Mouse (Mus musculus) embryonic facial prominence, embryonic 13.5 days (tissue): ENCODE data around the gene Fkbpl. TPM values are rescaled to one million over a fixed set of nuclear protein-coding genes. Genes with fewer than 3 reads are reported as not detected.

ENCODE experiments used
- ATAC-seq: fragments of 200-750 bp; cut with Nextera tagmentation; 2 replicates; pipeline ENCODE4 v1.8.0; 2017; ENCODE audit warnings: low read depth; ENCODE audit not compliant: insufficient number of reproducible peaks, insufficient read depth, low FRiP score, low TSS enrichment
- H3K27ac ChIP-seq: fragments of 300-500 bp; sonication (generic); 2 replicates; pipeline ENCODE4 v1.5.1; 2015; ENCODE audit warnings: moderate library complexity, mild to moderate bottlenecking, inconsistent platforms
- H3K27me3 ChIP-seq: fragments of 300-500 bp; sonication (generic); 2 replicates; pipeline ENCODE4 v1.6.1; 2015; ENCODE audit warnings: mild to moderate bottlenecking, inconsistent platforms
- H3K36me3 ChIP-seq: fragments of 300-500 bp; sonication (generic); 2 replicates; pipeline ENCODE4 v1.6.1; 2015; ENCODE audit warnings: mild to moderate bottlenecking, inconsistent platforms
- H3K4me1 ChIP-seq: fragments of 300-500 bp; sonication (generic); 2 replicates; pipeline ENCODE4 v1.6.1; 2015; ENCODE audit warnings: inconsistent platforms
- H3K4me2 ChIP-seq: fragments of 300-500 bp; sonication (generic); 2 replicates; pipeline ENCODE4 v1.6.1; 2015; ENCODE audit warnings: moderate library complexity, mild to moderate bottlenecking, inconsistent platforms
- H3K4me3 ChIP-seq: fragments of 300-500 bp; sonication (generic); 2 replicates; pipeline ENCODE4 v1.5.1; 2015; ENCODE audit warnings: mild to moderate bottlenecking, inconsistent platforms
- H3K9ac ChIP-seq: fragments of 300-500 bp; sonication (generic); 2 replicates; pipeline ENCODE4 v1.6.1; 2015; ENCODE audit warnings: mild to moderate bottlenecking, inconsistent platforms
- H3K9me3 ChIP-seq: fragments of 300-500 bp; sonication (generic); 2 replicates; pipeline ENCODE4 v1.6.1; 2016; ENCODE audit warnings: inconsistent platforms
- whole genome bisulfite sequencing: fragments of 180-500 bp; shearing (Covaris S2); methylation state at CpG from one replicate; pipeline ENCODE4 v1.1.7; 2015; ENCODE audit warnings: mixed read lengths; 5-methylcytosine and 5-hydroxymethylcytosine counted together
- polyA plus RNA-seq: library from polyadenylated mRNA; unstranded; fragments of >200 nt; fragmentation: Nextera tagmentation; extraction: Ambion mirVana; gene quantifications from 2 replicates; pipeline ENCODE4 v1.2.1, GENCODE M21; 2015

Gene Fkbpl
- polyA plus RNA-seq, 1 experiment from 2014 or later = 15.0 TPM

DNA sequence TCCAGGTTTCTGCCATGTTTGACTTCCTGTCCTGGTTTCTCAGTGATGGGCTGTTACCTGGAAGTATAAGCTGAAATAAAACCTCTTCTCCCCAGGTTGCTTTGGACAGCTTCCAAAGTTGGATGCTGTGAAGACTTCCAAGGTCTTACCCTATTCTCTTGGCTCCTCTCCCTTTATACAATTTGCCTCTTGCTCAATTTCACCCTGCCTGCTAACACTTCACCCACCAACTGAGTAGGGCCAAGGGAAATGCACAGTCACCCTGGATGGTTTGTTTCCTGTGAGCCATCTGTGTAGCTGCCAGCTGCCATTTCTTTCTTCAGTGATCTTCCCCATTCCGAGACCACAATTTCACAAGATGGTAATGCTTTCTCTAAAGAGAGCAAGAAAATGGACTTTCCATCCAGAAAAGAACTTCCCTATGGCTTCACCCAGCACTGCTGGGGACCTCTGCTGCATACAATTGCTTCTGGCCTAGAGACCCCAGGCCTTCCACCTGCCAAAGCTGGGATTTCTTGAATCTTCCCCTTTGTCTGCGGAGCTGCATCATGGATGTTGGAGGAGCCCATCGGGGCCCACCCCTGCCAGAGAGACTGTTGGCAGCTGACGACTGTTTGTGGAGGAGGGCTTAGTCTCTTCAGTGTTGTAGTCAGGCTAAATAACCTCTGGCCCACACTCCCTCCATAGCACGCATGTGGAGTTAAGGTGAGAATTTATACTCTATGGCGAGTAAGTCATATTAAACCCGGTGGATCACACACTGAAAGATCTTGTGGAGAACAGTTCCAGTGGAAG lies 4.9 kb upstream of the Fkbpl start:
- H3K36me3 ChIP-seq = no peaks in the 10 kb centered on the region
- no peak for ATAC-seq

GRCm38 (mm10) chr17:34640778-34641601 lies 3.6 kb upstream of the Fkbpl start:
- H3K27ac ChIP-seq = peak overlapping the region; percentile 91
- ATAC-seq = peak; percentile 29; the same call in 1 of the 2 replicates
- no peaks in the 10 kb centered on the region for H3K27me3 ChIP-seq
- 12% methylated on average over 11 of the region's 11 CpGs for WGBS
- peaks cover 27% of the 10 kb centered on the region for H3K4me1 ChIP-seq
- H3K9ac ChIP-seq = peak overlapping the region; percentile 47; the same call in 1 of the 2 replicates
- H3K9me3 ChIP-seq = no peaks in the 10 kb centered on the region
- H3K4me3 ChIP-seq = no peak overlapping the region
- peak overlapping the region; percentile 36 for H3K4me2 ChIP-seq
- H3K36me3 ChIP-seq = no peaks in the 10 kb centered on the region

More for the DNA sequence above, 4.9 kb upstream of the Fkbpl start:
- no peaks in the 10 kb centered on the region for H3K9me3 ChIP-seq
- H3K4me1 ChIP-seq = peaks cover 17% of the 10 kb centered on the region
- 0 out of 2 replicates have a peak, but pooled peaks cover 2% of the 10 kb centered on the region for H3K27me3 ChIP-seq
- no peak overlapping the region for H3K27ac ChIP-seq
- H3K9ac ChIP-seq = no peak overlapping the region
- no peak overlapping the region for H3K4me2 ChIP-seq
- 79% methylated on average over 7 of the region's 7 CpGs for WGBS
- H3K4me3 ChIP-seq = no peak overlapping the region

GRCm38 (mm10) chr17:34641945-34642344 lies 2.6 kb upstream of the Fkbpl start:
- Histone ChIP-seq H3K4me1 (peaks cover 33% of the 10 kb centered on the region), H3K36me3 (no peaks in the 10 kb centered on the region), H3K9me3 (no peaks in the 10 kb centered on the region), H3K4me2 (no peak overlapping the region), H3K27ac (peak overlapping the region; percentile 91), H3K27me3 (no peaks in the 10 kb centered on the region), H3K9ac (no peak overlapping the region), H3K4me3 (no peak overlapping the region)
- 37% methylated on average over 3 of the region's 3 CpGs for WGBS
- no peak for ATAC-seq

GRCm38 (mm10) chr17:34643379-34643778 lies 1.2 kb upstream of the Fkbpl start:
- 91% methylated on average over 4 of the region's 4 CpGs for WGBS
- Histone ChIP-seq H3K9me3 (no peaks in the 10 kb centered on the region), H3K27ac (no peak overlapping the region), H3K4me1 (peaks cover 43% of the 10 kb centered on the region), H3K4me2 (no peak overlapping the region), H3K4me3 (no peak overlapping the region), H3K9ac (no peak overlapping the region), H3K27me3 (no peaks in the 10 kb centered on the region), H3K36me3 (no peaks in the 10 kb centered on the region)
- ATAC-seq = no peak

DNA sequence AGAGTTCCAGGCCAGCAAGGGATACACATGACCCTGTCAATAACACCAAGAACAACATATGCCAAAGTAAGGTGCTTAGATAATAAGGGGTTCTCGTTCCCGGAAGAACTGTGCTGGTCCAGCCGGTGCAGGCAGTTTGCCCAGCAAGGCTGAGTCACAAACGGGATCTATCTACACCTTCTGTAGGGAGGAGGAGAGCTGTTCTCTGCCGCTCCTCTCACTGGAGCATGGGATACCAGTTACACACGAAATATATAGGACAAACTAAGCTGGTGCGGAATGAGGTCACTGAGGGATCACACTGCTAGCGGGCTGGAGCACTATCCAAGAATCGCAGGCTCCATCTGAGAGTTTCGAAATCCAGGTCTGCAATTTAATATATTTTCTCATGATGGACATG lies 620 bp upstream of the Fkbpl start:
- no peak overlapping the region for H3K27ac ChIP-seq
- no peak overlapping the region for H3K9ac ChIP-seq
- H3K4me3 ChIP-seq = no peak overlapping the region
- peak overlapping the region; percentile 78; the same call in 1 of the 2 replicates for H3K4me2 ChIP-seq
- 79% methylated on average over 10 of the region's 10 CpGs for WGBS
- no peaks in the 10 kb centered on the region for H3K9me3 ChIP-seq
- H3K27me3 ChIP-seq = no peaks in the 10 kb centered on the region
- H3K36me3 ChIP-seq = peaks cover 2% of the 10 kb centered on the region; the same call in 1 of the 2 replicates
- no peak for ATAC-seq
- peaks cover 48% of the 10 kb centered on the region for H3K4me1 ChIP-seq

- 43% methylated on average over 10 of the region's 10 CpGs for WGBS
- H3K27ac ChIP-seq = peak overlapping the region; percentile 81
- peak overlapping the region; percentile 100 for H3K4me3 ChIP-seq
- H3K9ac ChIP-seq = peak overlapping the region; percentile 79
- peaks cover 16% of the 10 kb centered on the region for H3K36me3 ChIP-seq
- ATAC-seq = no peak
- H3K4me1 ChIP-seq = peaks cover 48% of the 10 kb centered on the region
- H3K27me3 ChIP-seq = no peaks in the 10 kb centered on the region
- H3K9me3 ChIP-seq = no peaks in the 10 kb centered on the region
- H3K4me2 ChIP-seq = peak overlapping the region; percentile 78
Measured at GRCm38 (mm10) chr17:34645256-34645829, 779 bp downstream of the Fkbpl start.

- WGBS = 89% methylated on average over 30 of the region's 30 CpGs
- H3K36me3 ChIP-seq = peaks cover 22% of the 10 kb centered on the region
- H3K9ac ChIP-seq = no peak overlapping the region
- peak overlapping the region; percentile 78 for H3K4me2 ChIP-seq
- H3K27ac ChIP-seq = no peak overlapping the region
- H3K4me3 ChIP-seq = peak overlapping the region; percentile 100
- no peak for ATAC-seq
- H3K9me3 ChIP-seq = no peaks in the 10 kb centered on the region
- peaks cover 41% of the 10 kb centered on the region for H3K4me1 ChIP-seq
- H3K27me3 ChIP-seq = no peaks in the 10 kb centered on the region
Measured at GRCm38 (mm10) chr17:34645831-34646511, 1.4 kb downstream of the Fkbpl start.

DNA sequence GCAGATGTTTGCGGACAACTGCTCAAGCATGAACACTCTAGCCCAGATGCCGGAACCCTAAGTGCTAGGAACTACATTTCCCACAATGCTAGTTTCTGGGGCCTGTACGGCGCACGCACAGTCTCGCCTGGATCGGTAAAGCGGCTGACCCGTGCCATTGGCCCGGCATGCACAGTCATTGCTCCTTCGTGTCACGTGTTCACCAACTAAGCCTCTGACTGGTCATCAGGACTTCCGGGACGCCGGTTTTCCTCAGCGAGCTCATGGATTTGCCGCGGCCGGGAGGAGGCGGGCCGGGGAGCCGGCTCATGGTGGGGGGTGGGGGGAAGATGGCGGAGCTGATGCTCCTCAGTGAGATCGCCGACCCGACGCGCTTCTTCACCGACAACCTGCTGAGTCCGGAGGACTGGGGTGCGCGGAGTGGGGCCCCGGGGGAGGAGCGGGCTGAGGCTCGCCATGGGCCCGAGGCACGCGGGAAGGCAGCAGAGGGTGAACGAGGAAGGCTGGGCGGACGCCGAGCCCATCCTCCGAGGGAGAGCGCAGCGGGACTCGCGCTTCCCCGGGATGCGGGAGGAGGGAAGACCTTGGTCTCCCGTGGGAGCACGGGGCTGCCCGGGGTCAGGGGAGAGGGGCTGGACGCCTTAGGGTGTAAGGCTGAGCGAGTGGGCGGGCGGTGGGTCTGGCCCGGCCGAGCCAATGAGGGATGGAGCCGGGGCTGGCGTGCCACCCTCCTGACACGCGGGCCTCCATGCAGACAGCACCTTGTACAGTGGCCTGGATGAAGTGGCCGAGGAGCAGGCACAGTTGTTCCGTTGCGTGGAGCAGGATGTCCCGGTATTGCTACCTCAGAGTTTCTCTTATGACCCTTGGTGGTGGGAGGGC lies 2.6 kb downstream of the Fkbpl start, which contains the start of gene Atf6b:
Gene Atf6b, plus strand, starts transcription at position 241 of the 882 bp plus-strand sequence.
- under 1% methylated on average over 66 of the region's 66 CpGs for WGBS
- peak; percentile 94 for ATAC-seq
- peaks cover 34% of the 10 kb centered on the region for H3K36me3 ChIP-seq

DNA sequence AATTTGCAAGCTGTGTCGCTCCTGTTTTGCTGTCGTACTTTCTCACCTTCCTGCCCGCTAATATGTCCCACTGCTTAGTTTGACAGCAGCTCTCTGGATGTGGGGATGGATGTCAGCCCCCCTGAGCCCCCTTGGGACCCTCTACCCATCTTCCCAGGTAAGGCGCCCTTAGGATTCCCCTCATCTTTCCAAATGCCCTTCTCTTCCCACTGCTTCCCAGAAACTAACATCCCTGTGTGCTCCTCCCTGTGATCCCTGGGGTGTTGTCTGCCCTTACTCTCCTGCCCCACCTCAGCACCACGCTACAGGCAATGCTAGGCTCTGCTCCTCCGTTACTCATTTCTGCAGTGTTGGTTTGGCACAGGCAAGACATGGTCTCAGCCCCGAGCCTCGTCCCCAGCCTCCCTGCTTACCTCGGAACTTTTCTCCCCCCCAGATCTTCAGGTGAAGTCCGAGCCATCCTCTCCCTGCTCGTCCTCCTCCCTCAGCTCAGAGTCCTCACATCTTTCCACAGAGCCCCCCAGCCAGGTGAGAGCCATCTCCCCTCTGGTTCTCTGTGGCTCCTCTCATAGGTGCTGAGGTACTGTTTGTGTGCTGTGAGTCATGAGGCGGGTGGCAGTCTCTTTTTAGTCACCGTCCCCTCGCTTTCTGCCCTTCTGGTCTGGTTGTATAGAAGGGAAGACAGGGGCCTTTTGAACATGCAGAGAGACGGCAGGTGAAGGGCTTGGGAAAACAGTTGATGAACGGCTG lies 3.8 kb downstream of the Fkbpl start:
- Histone ChIP-seq H3K27me3 (no peaks in the 10 kb centered on the region), H3K9ac (peak overlapping the region; percentile 88), H3K36me3 (peaks cover 46% of the 10 kb centered on the region), H3K27ac (no peak overlapping the region), H3K4me2 (peak overlapping the region; percentile 91), H3K9me3 (no peaks in the 10 kb centered on the region), H3K4me3 (peak overlapping the region; percentile 100), H3K4me1 (peaks cover 31% of the 10 kb centered on the region)
- WGBS = 77% methylated on average over 16 of the region's 16 CpGs
- ATAC-seq = no peak

More for the DNA sequence above, 2.6 kb downstream of the Fkbpl start, which contains the start of gene Atf6b:
- Histone ChIP-seq H3K4me1 (peaks cover 31% of the 10 kb centered on the region), H3K9me3 (no peaks in the 10 kb centered on the region), H3K4me3 (peak within 1 kb of the TSS; percentile 100), H3K4me2 (peak within 1 kb of the TSS; percentile 91), H3K27me3 (no peaks in the 10 kb centered on the region), H3K9ac (peak within 1 kb of the TSS; percentile 88), H3K27ac (peak within 1 kb of the TSS; percentile 73)
